ENCODE assay signal across 23 mouse cellular contexts in the genomic region with DNA sequence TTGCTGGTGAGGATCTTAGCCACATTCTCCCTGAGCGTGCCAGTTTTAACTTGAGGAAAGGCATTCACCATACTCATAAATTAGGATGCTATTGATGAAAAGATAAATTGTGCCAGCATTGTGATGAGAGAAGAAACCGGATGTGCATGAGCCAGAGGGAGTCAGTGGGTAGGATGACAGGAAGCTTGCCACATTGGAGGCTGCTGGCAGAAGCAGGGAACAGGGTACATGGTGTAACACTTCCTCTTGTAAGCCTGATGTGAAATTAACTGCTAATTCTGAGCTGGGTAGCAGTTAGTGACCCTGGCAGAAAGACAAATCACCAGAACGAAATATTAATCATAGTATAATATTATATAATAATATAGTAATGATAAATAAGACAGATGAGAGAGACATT. TPM values are rescaled to one million over a fixed set of nuclear protein-coding genes. Genes with fewer than 3 reads are reported as not detected.
DNase-seq lines count a peak whose midpoint lies in the region; ATAC-seq lines count a peak whose summit lies in the region.
"Had no signal": no experiment of that assay in that cellular context is flagged by ENCODE, and none has a peak within 500 bp of the region (broad histone marks: within the 10 kb centered on the region; RNA-seq: fewer than 3 reads in every experiment).

No protein-coding gene starts in this region.

- ATAC-seq in granulocyte monocyte progenitor cell, adult 5-6 weeks (replicated peaks; ENCODE audit: poor library complexity, severe bottlenecking) = peak; percentile 79
- ATAC-seq in megakaryocyte progenitor cell, adult 5-6 weeks (replicated peaks; ENCODE audit: poor library complexity) = peak; percentile 87
- ATAC-seq: forebrain, embryonic 15.5 days had no signal

- no peaks in the 10 kb centered on the region for H3K27me3 ChIP-seq in limb, embryonic 10.5 days (ENCODE audit: low read depth, poor library complexity, severe bottlenecking)
- H3K27me3 ChIP-seq: embryonic facial prominence, embryonic 12.5 days; forebrain, embryonic 15.5 days; heart, embryonic 12.5 days; hindbrain, embryonic 15.5 days had no signal

- no peaks in the 10 kb centered on the region for H3K4me1 ChIP-seq in limb, embryonic 10.5 days
- H3K4me1 ChIP-seq: embryonic facial prominence, embryonic 12.5 days; forebrain, embryonic 15.5 days; heart, embryonic 12.5 days; hindbrain, embryonic 15.5 days had no signal

- WGBS in limb, embryonic 10.5 days = 89% methylated on average over 3 of the region's 3 CpGs

- peak; percentile 1 to 46 for DNase-seq in layer of hippocampus, adult 18-20 months (ENCODE audit: low spot score in 2 of 2)
- DNase-seq in layer of hippocampus, postnatal 10 days (ENCODE audit: low spot score in 2 of 2) = no peak
- DNase-seq in layer of hippocampus, adult 9-11 months = peak; percentile 34
- no peak for DNase-seq in limb, embryonic 10.5 days (ENCODE audit: low spot score)
- DNase-seq in cerebellum, adult 11-12 months = no peak
- DNase-seq: adrenal gland, adult 2 months; adrenal gland, postnatal 25 days; cerebellum, adult 8-10 months; cerebellum, postnatal 14 days; embryo, embryonic 11 days; gastrocnemius, postnatal 10 days had no signal

- H3K36me3 ChIP-seq in limb, embryonic 10.5 days = no peaks in the 10 kb centered on the region
- H3K36me3 ChIP-seq: embryonic facial prominence, embryonic 12.5 days; forebrain, embryonic 15.5 days; heart, embryonic 12.5 days; hindbrain, embryonic 15.5 days had no signal

- H3K9me3 ChIP-seq in limb, embryonic 10.5 days (replicated peaks) = no peaks in the 10 kb centered on the region
- H3K9me3 ChIP-seq: embryonic facial prominence, embryonic 12.5 days; forebrain, embryonic 15.5 days; hindbrain, embryonic 15.5 days had no signal

- H3K4me3 ChIP-seq in limb, embryonic 10.5 days = no peak overlapping the region
- H3K4me3 ChIP-seq: embryonic facial prominence, embryonic 12.5 days; forebrain, embryonic 15.5 days; heart, embryonic 12.5 days; hindbrain, embryonic 15.5 days had no signal

- no peak overlapping the region for H3K27ac ChIP-seq in limb, embryonic 10.5 days
- H3K27ac ChIP-seq: embryonic facial prominence, embryonic 12.5 days; forebrain, embryonic 15.5 days; hindbrain, embryonic 15.5 days had no signal

RNA-seq across cellular contexts. Expression of a gene that starts 52.0 kb away (rescaled TPM):
- 10 to 100 TPM; 19.3 to 21.3 TPM for total RNA-seq in layer of hippocampus, adult 18-20 months (2021)
- total RNA-seq in layer of hippocampus, postnatal 10 days (2021) = 1 to 10 TPM; 7.4 to 7.6 TPM
- total RNA-seq in granulocyte monocyte progenitor cell, adult 5-6 weeks (2014; fragmentation: Nextera tagmentation) = not detected in 2 replicates
- total RNA-seq in granulocyte monocyte progenitor cell, adult 5-6 weeks (2017) = not detected in 2 replicates
- not detected in 2 replicates for total RNA-seq in megakaryocyte progenitor cell, adult 5-6 weeks (2015)
- not detected in 2 replicates for total RNA-seq in megakaryocyte progenitor cell, adult 5-6 weeks (2017)
- polyA plus RNA-seq in limb, embryonic 10.5 days (2016; fragmentation: Nextera tagmentation; extraction: Ambion mirVana) = not detected in 2 replicates
- total RNA-seq: adrenal gland, adult 2 months; common myeloid progenitor, adult 5-6 weeks; ES-E14; heart, adult 8-10 months; heart, postnatal 25 days had no signal
- polyA plus RNA-seq: adrenal gland, adult 2 months; embryonic facial prominence, embryonic 12.5 days; forebrain, embryonic 11.5 days; heart, embryonic 12.5 days; heart, embryonic 16.5 days had no signal

Comparison
In these comparisons a context has a peak if more than half of its experiments do, and no peak if none do; other contexts are left out.
1. DNase-seq: peak in layer of hippocampus, adult 18-20 months (2 of 2) and layer of hippocampus, adult 9-11 months (single experiment); none in layer of hippocampus, postnatal 10 days (0 of 2), limb, embryonic 10.5 days (single experiment) and cerebellum, adult 11-12 months (single experiment).
2. RNA of a gene that starts 52.0 kb away (total RNA-seq): 19.3 to 21.3 TPM in layer of hippocampus, adult 18-20 months and 7.4 to 7.6 TPM in layer of hippocampus, postnatal 10 days; not detected in granulocyte monocyte progenitor cell, adult 5-6 weeks and not detected in megakaryocyte progenitor cell, adult 5-6 weeks; every median in the first group is over 4 times any median in the second.